Mouse (Mus musculus) embryo, embryonic 11 days (tissue): Measurements from ENCODE around the gene Gipc3.

Source experiments
- DNase-seq: peaks from one replicate; pipeline ENCODE4 v3.0.0-alpha.2; 2015

The Gipc3 gene

GRCm38 (mm10) chr10:81366477-81367206, 23.6 kb upstream of the Gipc3 start:
- DNase-seq: no peak

- DNase-seq: peak; percentile 72
Observed at GRCm38 (mm10) chr10:81365672-81366476, 22.8 kb upstream of the Gipc3 start, which contains the start of gene 4930404N11Rik. Gene 4930404N11Rik, minus strand, starts transcription at chr10:81365816.

- no peak for DNase-seq
Observed at GRCm38 (mm10) chr10:81365073-81365472, 22.0 kb upstream of the Gipc3 start.

- no peak for DNase-seq
Observed at GRCm38 (mm10) chr10:81364666-81365065, 21.6 kb upstream of the Gipc3 start.

DNA sequence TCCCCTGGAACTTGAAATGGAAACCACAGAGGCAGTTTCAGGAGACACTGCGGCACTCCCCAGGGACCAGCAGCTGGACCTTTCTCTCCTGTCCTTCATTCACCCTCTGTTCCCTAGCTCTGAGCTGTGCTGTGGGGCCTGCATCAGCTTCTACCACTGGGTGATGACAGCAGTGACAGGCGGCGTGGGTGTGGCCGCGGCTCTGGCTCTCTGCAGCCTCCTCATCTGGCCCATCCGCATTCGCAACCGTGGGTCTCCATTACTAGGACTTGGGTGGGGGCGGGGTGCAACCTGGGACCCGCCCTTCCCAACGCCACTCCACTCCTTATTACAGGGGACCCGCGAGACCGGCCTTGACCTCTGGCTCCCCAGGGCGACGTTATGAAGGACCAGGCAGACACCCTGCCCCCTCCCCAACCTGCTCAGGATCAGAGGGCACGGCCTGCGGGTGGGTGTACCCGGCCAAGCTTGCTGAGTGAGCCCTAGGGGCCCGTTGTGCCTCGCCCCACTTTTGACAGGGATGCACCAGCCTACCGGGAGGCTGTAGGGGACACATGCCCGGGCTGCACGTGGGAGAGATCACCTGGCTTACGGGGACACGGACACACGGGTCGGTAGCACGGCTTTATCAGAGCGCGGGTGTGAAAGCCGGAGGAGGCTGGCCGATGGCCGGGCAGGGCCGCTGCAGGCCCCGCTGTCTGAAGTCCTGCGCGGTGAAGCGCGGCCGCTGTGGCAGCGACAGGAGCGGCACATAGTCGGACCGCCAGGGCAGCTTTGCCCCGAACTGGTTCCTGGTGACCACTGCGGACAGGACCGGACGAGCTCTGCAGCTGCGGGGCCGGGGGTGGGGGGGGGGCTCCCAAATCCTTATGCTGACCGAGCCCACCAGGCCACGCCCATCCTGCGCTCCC, 20.6 kb upstream of the Gipc3 start:
- no peak for DNase-seq

DNA sequence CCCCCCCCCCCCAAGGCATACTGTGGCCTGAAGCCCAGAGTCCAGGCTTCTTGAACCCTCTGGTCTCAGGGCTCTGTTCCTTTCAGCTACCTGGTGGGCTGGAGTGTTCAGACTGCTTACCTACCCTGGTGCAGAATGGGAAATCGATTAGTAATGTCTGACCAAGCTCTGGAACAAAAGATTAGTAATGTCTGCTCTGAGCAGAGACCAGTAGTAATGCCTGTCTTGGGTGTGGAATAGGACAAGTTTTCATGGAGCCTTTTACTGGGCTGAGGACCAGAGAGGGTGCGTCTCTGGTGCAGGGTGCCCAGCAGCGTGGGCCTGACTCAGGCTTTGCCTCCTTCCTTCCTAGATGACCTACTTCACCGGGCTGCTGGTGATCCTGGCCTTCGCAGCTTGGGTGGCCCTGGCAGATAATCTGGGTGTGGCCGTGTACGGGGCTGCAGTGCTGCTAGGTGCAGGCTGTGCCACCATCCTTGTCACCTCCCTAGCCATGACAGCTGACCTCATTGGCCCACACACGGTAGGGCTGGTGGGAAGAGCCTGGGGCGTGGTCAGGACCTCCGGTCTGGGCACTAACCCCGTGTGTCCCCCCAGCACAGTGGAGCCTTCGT, 19.4 kb upstream of the Gipc3 start:
- DNase-seq: no peak

GRCm38 (mm10) chr10:81360721-81361120, 17.7 kb upstream of the Gipc3 start:
- DNase-seq: no peak

GRCm38 (mm10) chr10:81358841-81359240, 15.8 kb upstream of the Gipc3 start:
- no peak for DNase-seq

GRCm38 (mm10) chr10:81358209-81358608, 15.1 kb upstream of the Gipc3 start:
- no peak for DNase-seq

DNA sequence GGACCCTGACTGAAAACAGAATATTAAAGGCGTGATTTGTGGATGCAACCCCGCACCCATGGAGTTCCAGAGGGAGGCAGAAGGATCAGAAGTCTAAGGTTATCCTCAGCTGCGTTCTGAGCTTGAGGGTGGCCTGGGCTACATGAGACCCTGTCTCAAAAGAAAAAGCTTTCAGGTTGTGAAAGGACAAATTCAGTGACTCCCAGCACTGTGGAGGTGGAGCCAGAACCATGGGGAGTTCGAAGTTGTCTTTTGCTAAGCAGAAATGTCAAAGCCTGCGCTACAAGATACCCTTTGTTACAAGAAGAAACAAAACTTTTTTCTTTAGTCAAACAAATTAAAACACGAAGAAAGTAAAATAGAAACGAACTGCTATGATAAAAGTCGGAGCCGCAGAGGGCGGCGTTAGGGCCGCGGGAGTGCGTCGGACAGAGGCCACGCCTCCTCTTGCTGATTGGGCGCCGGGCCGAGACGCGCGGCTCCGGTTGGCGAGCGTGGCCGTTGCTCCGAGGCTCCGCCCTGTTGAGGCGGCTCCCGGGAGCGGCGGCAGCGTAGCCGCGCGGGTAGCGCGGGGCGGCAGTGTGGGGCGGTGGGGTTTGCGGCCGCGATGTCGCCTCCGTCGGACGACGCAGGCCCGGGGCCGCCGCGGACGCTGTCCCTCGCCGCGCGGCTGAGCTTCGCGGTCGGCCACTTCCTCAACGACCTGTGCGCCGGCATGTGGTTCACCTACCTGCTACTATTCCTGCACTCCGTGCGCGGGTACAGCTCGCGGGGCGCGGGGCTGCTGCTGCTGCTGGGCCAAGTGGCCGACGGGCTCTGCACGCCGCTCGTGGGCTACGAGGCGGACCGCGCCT, 14.2 kb upstream of the Gipc3 start, which contains the start of gene Mfsd12:
TSS of gene Mfsd12 (plus strand) at position 501 of the 854 bp plus-strand sequence.
- peak; percentile 96 for DNase-seq

GRCm38 (mm10) chr10:81356352-81356990, 13.4 kb upstream of the Gipc3 start:
- no peak for DNase-seq

DNA sequence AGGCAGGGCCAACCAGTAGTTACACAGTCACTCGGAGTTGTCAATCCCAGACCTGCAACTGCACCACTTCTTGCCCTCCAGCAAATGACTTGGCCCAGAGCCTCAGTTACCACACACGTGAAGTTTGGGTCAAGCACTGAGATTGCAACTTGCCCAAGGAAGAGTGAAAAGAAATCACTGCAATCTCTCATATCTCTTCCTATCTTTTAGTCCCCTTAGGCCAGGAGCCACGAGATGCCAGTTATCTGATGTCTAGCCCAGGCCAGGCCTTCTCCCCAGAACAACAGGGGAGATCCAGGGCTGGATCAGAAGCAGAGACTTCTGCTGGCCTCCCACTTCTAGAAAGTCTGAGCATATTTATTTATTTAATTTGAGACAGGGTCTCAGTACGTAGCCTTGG, 12.5 kb upstream of the Gipc3 start:
- no peak for DNase-seq

- DNase-seq: no peak
Observed at GRCm38 (mm10) chr10:81354738-81355477, 11.8 kb upstream of the Gipc3 start.

DNA sequence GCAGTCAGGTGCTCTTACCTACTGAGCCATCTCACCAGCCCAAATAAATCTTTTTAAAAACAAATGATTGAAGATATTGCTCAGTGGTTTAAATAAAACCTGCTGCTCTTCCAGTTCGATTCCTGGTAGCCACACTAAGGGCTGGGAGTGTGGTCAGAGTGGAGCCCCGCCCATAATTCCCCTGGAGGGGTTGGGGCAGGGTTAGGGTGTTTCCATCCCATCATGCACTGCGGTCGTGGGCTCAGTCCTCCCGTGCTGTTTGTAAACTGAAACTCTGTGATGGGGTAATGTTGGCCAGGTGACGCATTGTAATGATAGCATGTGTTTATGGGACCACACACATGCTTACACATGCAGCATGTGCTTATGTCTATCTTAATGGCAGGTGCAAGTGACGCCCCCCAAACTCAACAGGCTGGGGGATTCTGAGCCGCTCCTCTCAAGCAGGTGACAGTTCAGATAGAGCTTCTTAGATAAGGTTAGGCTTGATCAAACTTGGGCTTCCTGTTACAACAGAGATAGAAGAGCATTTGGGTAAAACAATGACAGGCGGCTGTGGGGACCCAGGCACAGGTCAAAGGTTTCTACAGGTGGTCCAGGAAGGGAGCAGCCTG, 8.7 kb upstream of the Gipc3 start:
- DNase-seq: no peak

DNA sequence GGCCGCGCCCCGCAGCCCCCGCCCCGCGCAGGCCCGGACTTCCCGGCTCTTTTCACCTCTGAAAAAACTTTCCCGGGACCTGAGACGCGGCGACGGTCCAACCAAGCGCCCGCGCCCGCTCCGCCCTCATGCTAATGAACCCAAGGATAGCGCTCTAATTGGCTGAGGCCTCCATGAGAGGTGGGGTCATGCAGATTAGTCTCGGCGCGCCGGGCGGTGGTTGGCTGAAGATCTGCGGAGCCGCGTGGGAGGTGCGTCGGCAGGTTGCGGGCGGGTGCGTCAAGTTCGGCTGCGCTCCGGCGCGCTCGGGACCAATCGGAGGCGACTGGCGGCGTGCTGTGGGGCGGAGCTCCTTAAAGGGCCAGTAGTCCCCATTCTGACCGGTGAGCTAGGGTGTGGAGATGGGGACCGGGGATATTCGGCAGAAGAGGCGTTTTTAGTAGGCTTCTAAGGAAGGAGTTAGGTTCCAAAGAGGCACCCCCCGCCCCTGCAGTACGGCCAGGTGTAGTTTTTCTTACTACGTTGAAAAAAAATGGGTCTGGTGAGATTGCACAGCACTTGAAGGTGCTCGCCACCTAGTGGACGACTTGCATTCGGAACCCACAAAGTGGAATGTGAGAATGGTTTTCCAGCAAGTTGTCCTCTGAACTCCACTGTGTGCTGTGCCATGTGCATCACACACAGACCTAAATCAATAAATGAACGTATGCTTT, 7.4 kb upstream of the Gipc3 start, which contains the start of gene Hmg20b:
TSS of gene Hmg20b (minus strand) at position 130 of the 713 bp plus-strand sequence.
- peak; percentile 100 for DNase-seq

- no peak for DNase-seq
Observed at GRCm38 (mm10) chr10:81349961-81350350, 6.9 kb upstream of the Gipc3 start.

GRCm38 (mm10) chr10:81349146-81349545, 6.1 kb upstream of the Gipc3 start:
- DNase-seq: no peak

- DNase-seq: peak; percentile 86
Observed at GRCm38 (mm10) chr10:81346453-81347067, 3.5 kb upstream of the Gipc3 start.

DNA sequence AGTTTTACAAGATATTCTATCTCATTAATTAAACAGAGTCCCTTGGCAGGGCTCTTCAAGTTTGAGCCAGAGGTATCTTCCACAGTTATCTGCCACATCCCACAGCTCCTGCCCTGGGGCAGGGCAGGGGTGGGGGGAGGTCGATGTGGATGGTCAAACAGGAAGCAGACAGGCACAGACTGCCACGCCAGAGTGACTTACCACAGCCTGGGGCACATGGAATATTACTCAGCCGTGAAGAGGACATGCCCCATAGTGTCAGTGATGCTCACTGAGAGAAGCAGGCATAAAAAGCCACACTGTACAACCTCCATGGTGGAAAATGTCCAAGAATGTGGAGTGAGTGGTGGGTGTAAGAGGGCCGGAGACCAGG, 2.1 kb upstream of the Gipc3 start:
- DNase-seq: no peak
